Mouse (Mus musculus) small intestine, adult 2 months (tissue): ENCODE measurements around the gene Gm17334.
A peak's percentile ranks its signal among the peaks of the same experiment; 100 is the strongest.

ENCODE experiments used
- CTCF ChIP-seq: fragments of 200-500 bp; IDR thresholded peaks from 2 replicates; pipeline ENCODE4 v1.5.1; 2012; ENCODE audit warnings: low read depth, mild to moderate bottlenecking, control low read depth, inconsistent platforms, low read length, moderate library complexity, mixed read lengths; ENCODE audit not compliant: insufficient replicate concordance, insufficient read length; ENCODE audit errors: extremely low read depth
- POLR2A ChIP-seq: fragments of 200-500 bp; IDR thresholded peaks from 2 replicates; pipeline ENCODE4 v1.6.1; 2012; ENCODE audit warnings: low read depth, mild to moderate bottlenecking, control low read depth, inconsistent platforms, low read length, moderate library complexity

DNA sequence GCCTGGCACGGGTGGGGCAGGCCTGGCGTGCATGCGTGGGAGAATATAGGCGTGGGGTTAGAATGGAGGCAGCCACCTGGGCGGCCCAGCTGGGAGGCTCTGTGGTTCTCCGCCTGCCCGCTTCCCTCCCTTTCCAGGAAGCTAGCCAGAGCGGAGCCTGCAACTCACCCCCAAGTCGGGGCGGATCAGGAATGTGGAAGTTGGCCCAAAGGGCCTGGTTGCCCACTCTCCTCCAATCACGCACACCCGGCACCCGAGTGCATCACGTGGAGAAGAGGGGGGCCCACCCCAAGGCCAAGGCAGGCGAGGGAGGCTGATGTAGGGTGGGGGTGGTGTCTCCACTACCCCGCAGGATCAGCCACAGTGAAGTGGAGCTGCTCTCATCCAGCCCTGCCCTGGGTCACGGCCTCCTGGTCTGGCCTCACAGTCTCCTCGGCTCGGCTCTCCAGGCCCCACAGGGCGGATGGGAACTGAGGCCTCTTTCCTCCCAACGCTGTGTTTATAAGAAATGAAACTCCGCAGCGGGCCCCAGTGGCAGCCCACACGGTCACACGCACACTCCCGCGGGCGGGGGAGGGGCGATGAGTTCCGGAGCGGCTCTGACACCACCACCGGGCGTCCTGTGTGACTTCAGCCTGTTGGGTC, 9.4 kb downstream of the Gm17334 start:
- TF ChIP-seq CTCF (peak; percentile 37; the same call in 1 of the 2 replicates), POLR2A (peak; percentile 78)
